Mouse (Mus musculus) spleen, adult 2 months (tissue): Measurements from ENCODE around the gene Cd247. TPM values are rescaled to one million over a fixed set of nuclear protein-coding genes. Genes with fewer than 3 reads are reported as not detected.
A peak's percentile ranks its signal among the peaks of the same experiment; 100 is the strongest.
"Not testable (repeated sequence)": the region's sequence is repeated elsewhere in the genome, so short reads cannot be mapped to it uniquely, and the experiment has no call there.

Experiments used
- DNase-seq, 2 experiments: peaks; one replicate each; pipeline versions ENCODE4 v3.0.0 to v3.0.0-alpha.2; 2012 to 2021; ENCODE audit warnings: low spot score in 2 of 2, low read depth in 1 of 2
- H3K27ac ChIP-seq: fragments of 200-500 bp; 2 replicates; pipeline ENCODE4 v1.5.1; 2012; ENCODE audit warnings: low read length, inconsistent platforms; ENCODE audit not compliant: insufficient read depth
- H3K27me3 ChIP-seq: fragments of 200-500 bp; 2 replicates; pipeline ENCODE4 v1.6.1; 2012; ENCODE audit warnings: mild to moderate bottlenecking, moderate library complexity, low read length, inconsistent platforms; ENCODE audit not compliant: control insufficient read depth, insufficient read depth
- H3K36me3 ChIP-seq: fragments of 200-500 bp; 2 replicates; pipeline ENCODE4 v1.6.1; 2012; ENCODE audit warnings: mild to moderate bottlenecking, low read length, inconsistent platforms; ENCODE audit not compliant: control insufficient read depth, insufficient read depth
- H3K4me1 ChIP-seq: fragments of 200-500 bp; 2 replicates; pipeline ENCODE4 v1.6.1; 2011; ENCODE audit warnings: inconsistent platforms; ENCODE audit not compliant: control insufficient read depth, insufficient read depth, insufficient read length
- H3K4me3 ChIP-seq: fragments of 200-500 bp; 2 replicates; pipeline ENCODE4 v1.5.1; 2011; ENCODE audit warnings: mild to moderate bottlenecking, inconsistent platforms; ENCODE audit not compliant: insufficient read depth, insufficient read length; ENCODE audit errors: extremely low read depth
- CTCF ChIP-seq: fragments of 200-500 bp; IDR thresholded peaks from 2 replicates; pipeline ENCODE4 v1.5.1; 2011; ENCODE audit warnings: mild to moderate bottlenecking, inconsistent platforms; ENCODE audit not compliant: insufficient read depth, insufficient read length, insufficient replicate concordance; ENCODE audit errors: extremely low read depth
- POLR2A ChIP-seq: fragments of 200-500 bp; IDR thresholded peaks from 2 replicates; pipeline ENCODE4 v1.6.1; 2011; ENCODE audit warnings: low read depth, low read length, inconsistent platforms
- WGBS: fragments of 180-500 bp; shearing (Covaris S2); methylation state at CpG from one replicate; pipeline ENCODE4 v1.1.7; 2018; 5-methylcytosine and 5-hydroxymethylcytosine counted together
- polyA plus RNA-seq: library from polyadenylated mRNA; depleted of rRNA; stranded (reverse); fragments of >200 nt; gene quantifications from 2 replicates; pipeline ENCODE4 v1.2.3, GENCODE M21; 2012

Gene Cd247
- polyA plus RNA-seq, 1 experiment, result 38.9 TPM

GRCm38 (mm10) chr1:165755194-165755593 is 33.3 kb upstream of the Cd247 start:
- WGBS, result 65% methylated on average over 4 of the region's 4 CpGs
- no peak for DNase-seq
- H3K4me3 ChIP-seq, result no peak overlapping the region
- no peaks in the 10 kb centered on the region for H3K36me3 ChIP-seq
- H3K27ac ChIP-seq, result no peak overlapping the region
- no peak for TF ChIP-seq POLR2A
- no peak for TF ChIP-seq CTCF
- H3K4me1 ChIP-seq, result peaks cover 3% of the 10 kb centered on the region; the same call in 1 of the 2 replicates
- no peaks in the 10 kb centered on the region for H3K27me3 ChIP-seq

DNA sequence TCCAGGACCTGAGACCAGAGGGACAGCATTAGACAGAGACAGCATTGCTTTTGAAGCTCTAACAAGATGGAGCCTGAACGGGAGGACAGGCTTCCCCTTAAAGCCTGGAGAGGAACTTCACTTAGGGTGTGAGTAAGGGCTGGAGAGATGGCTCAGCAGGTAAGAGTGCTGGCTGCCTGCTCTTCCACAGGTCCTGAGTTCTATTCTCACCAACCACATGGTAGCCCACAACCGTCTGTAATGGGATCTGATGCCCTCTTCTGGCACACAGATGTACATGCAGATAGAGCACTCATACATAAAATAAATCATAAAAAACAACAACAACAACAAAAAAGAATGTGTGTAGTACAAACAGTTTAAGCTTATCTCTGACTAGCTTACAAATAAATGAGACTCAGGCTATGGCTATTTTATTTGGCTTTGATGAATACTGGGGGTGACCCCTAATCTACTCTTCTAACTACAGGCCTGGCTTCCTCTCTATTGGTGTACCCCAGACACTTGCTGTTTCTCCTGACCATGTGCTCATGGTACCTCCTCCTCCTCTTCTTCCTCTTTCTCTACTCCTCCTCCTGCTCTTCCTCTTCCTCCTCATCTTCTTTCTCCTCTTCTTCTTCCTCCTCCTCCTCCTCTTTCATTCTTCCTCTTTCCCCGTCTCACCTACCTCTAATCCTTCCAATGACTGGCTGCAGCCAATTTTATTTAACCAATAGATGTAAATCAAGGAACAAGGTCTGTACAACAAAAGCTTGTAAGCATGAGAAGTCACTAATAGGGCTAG is 26.8 kb upstream of the Cd247 start:
- DNase-seq, result no peak
- TF ChIP-seq POLR2A (no peak), CTCF (no peak)
- Histone ChIP-seq H3K4me1 (peaks cover 2% of the 10 kb centered on the region; the same call in 1 of the 2 replicates), H3K4me3 (no peak overlapping the region), H3K27ac (no peak overlapping the region), H3K36me3 (no peaks in the 10 kb centered on the region), H3K27me3 (no peaks in the 10 kb centered on the region)
- 81% methylated on average over 3 of the region's 3 CpGs for WGBS

GRCm38 (mm10) chr1:165762498-165762897 is 26.0 kb upstream of the Cd247 start:
- not testable (repeated sequence) for H3K27me3 ChIP-seq, H3K36me3 ChIP-seq, H3K4me3 ChIP-seq, DNase-seq, H3K27ac ChIP-seq, H3K4me1 ChIP-seq
- WGBS, result 22% methylated on average over 2 of the region's 2 CpGs

GRCm38 (mm10) chr1:165762914-165763634 is 25.4 kb upstream of the Cd247 start:
- Histone ChIP-seq H3K4me3 (peak overlapping the region; percentile 77), H3K27me3 (no peaks in the 10 kb centered on the region), H3K4me1 (peaks cover 2% of the 10 kb centered on the region; the same call in 1 of the 2 replicates), H3K27ac (no peak overlapping the region), H3K36me3 (no peaks in the 10 kb centered on the region)
- 4% methylated on average over 14 of the region's 14 CpGs for WGBS
- no peak for DNase-seq
- no peak for TF ChIP-seq CTCF
- TF ChIP-seq POLR2A, result no peak

GRCm38 (mm10) chr1:165763635-165764372 is 24.7 kb upstream of the Cd247 start, which contains the start of gene Creg1:
TSS of gene Creg1 (plus strand) at chr1:165763746.
- peak; percentile 83 to 93 for DNase-seq
- H3K36me3 ChIP-seq, result no peaks in the 10 kb centered on the region
- peak within 1 kb of the TSS; percentile 67 for H3K27ac ChIP-seq
- TF ChIP-seq POLR2A (peak; percentile 87), CTCF (no peak)
- peak within 1 kb of the TSS; percentile 77 for H3K4me3 ChIP-seq
- H3K27me3 ChIP-seq, result no peaks in the 10 kb centered on the region
- peaks cover 2% of the 10 kb centered on the region; the same call in 1 of the 2 replicates for H3K4me1 ChIP-seq
- WGBS, result under 1% methylated on average over 57 of the region's 57 CpGs

- TF ChIP-seq POLR2A (no peak), CTCF (no peak)
- WGBS, result 30% methylated on average over 9 of the region's 9 CpGs
- H3K36me3 ChIP-seq, result no peaks in the 10 kb centered on the region
- H3K27ac ChIP-seq, result peak overlapping the region; percentile 67; the same call in 1 of the 2 replicates
- H3K4me3 ChIP-seq, result peak overlapping the region; percentile 77
- no peak for DNase-seq
- H3K4me1 ChIP-seq, result peaks cover 2% of the 10 kb centered on the region; the same call in 1 of the 2 replicates
- no peaks in the 10 kb centered on the region for H3K27me3 ChIP-seq
These were observed 23.9 kb upstream of the Cd247 start for GRCm38 (mm10) chr1:165764571-165764970.
